Mouse (Mus musculus): Measurements from ENCODE around the gene Vps33b. TPM values are rescaled to one million over a fixed set of nuclear protein-coding genes. Genes with fewer than 3 reads are reported as not detected.

The Vps33b gene
- total and polyA plus RNA-seq, 3 experiments, result 23.4 to 24.9 TPM; not detected in 1

DNA sequence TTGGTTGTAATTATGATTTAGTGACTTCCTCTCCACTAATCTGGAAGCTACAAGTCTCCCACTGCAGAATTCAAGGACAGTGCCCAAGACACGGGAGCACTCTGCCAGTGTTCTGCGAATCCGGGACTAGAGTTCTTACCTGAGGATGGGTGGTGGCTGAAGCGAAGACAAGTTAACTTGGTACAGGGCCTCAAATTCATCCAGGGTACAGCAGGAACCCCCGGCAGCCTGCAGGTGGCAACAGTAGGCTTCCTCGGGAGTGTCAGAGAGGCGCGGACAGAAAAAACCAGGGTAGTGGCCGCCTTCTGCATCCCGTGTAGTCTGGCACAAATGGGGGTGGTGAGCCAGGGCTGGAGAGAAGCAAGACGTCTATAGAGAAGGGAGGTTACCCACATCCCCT is 71.3 kb downstream of the Vps33b start, which contains the start of gene Unc45a (continued):
- no peak for TF ChIP-seq USF2 (IDR thresholded peaks at IDR 0.05; ENCODE audit: borderline replicate concordance in 1 of 2, insufficient read depth in 1 of 2, low read depth in 1 of 2, low read length in 2 of 2)
- no peak for TF ChIP-seq TAL1 (IDR thresholded peaks at IDR 0.05; ENCODE audit: low read length)
- TF ChIP-seq RAD21 (IDR thresholded peaks at IDR 0.05; ENCODE audit: low read depth, low read length), result peak; percentile 65
- TF ChIP-seq CTCF (IDR thresholded peaks at IDR 0.05 in 2 of 3, conservative IDR thresholded peaks at IDR 0.05 in 1 of 3; ENCODE audit: control insufficient read depth in 1 of 3, insufficient read depth in 1 of 3, low read depth in 2 of 3, low read length in 3 of 3, poor library complexity in 1 of 3, severe bottlenecking in 1 of 3), result peak; percentile 50 to 84 (median 79)
- no peak for TF ChIP-seq JUND (IDR thresholded peaks at IDR 0.05; ENCODE audit: low read depth, low read length)
- no peak for TF ChIP-seq NELFE (IDR thresholded peaks at IDR 0.05; ENCODE audit: low read depth, low read length)

Other genes with a start within 250 kb of the Vps33b start
- gene Zfp710, start 244.8 kb upstream of the Vps33b start, total RNA-seq (2012; rRNA removed), result 11.8 and 14.8 TPM in 2 replicates
- gene Zfp710, start 244.8 kb upstream of the Vps33b start, polyA plus RNA-seq (2012; ENCODE audit: insufficient read depth in 1 of 2, insufficient read length in 2 of 2, low read depth in 1 of 2, low replicate concordance in 2 of 2, missing spikeins in 1 of 2), result 10 to 100 TPM in 1 of 2 experiments, not detected in 1; 19.1 TPM
- 121 and 141 TPM in 2 replicates for gene Idh2, start 154.3 kb upstream of the Vps33b start, total RNA-seq (2012; rRNA removed)
- gene Idh2, start 154.3 kb upstream of the Vps33b start, polyA plus RNA-seq (2012; ENCODE audit: insufficient read depth in 1 of 2, insufficient read length in 2 of 2, low read depth in 1 of 2, low replicate concordance in 2 of 2, missing spikeins in 1 of 2), result 100 to 1,000 TPM; 181 to 268 TPM
- gene Sema4b, start 82.8 kb upstream of the Vps33b start, total RNA-seq (2012; rRNA removed), result 8.4 and 10.9 TPM in 2 replicates
- gene Sema4b, start 82.8 kb upstream of the Vps33b start, polyA plus RNA-seq (2012; ENCODE audit: insufficient read depth in 1 of 2, insufficient read length in 2 of 2, low read depth in 1 of 2, low replicate concordance in 2 of 2, missing spikeins in 1 of 2), result 10 to 100 TPM in 1 of 2 experiments, not detected in 1; 17.3 TPM
- gene Cib1, start 36.8 kb upstream of the Vps33b start, total RNA-seq (2012; rRNA removed), result 69.3 and 84.5 TPM in 2 replicates
- gene Cib1, start 36.8 kb upstream of the Vps33b start, polyA plus RNA-seq (2012; ENCODE audit: insufficient read depth in 1 of 2, insufficient read length in 2 of 2, low read depth in 1 of 2, low replicate concordance in 2 of 2, missing spikeins in 1 of 2), result 100 to 1,000 TPM in 1 of 2 experiments, not detected in 1; 145 TPM
- gene Gdpgp1, start 36.8 kb upstream of the Vps33b start, total RNA-seq (2012; rRNA removed), result 3.4 and 4.0 TPM in 2 replicates
- gene Gdpgp1, start 36.8 kb upstream of the Vps33b start, polyA plus RNA-seq (2012; ENCODE audit: insufficient read depth in 1 of 2, insufficient read length in 2 of 2, low read depth in 1 of 2, low replicate concordance in 2 of 2, missing spikeins in 1 of 2), result 1 to 10 TPM in 1 of 2 experiments, not detected in 1; 4.6 TPM
- gene Ttll13, start 23.3 kb upstream of the Vps33b start, total RNA-seq (2012; rRNA removed), result 0.39 and 0.46 TPM in 2 replicates
- under 1 TPM in 1 of 2 experiments, not detected in 1; 0.40 TPM for gene Ttll13, start 23.3 kb upstream of the Vps33b start, polyA plus RNA-seq (2012; ENCODE audit: insufficient read depth in 1 of 2, insufficient read length in 2 of 2, low read depth in 1 of 2, low replicate concordance in 2 of 2, missing spikeins in 1 of 2)
- 42.8 and 48.0 TPM in 2 replicates for gene Ngrn, start 8.4 kb upstream of the Vps33b start, total RNA-seq (2012; rRNA removed)
- gene Ngrn, start 8.4 kb upstream of the Vps33b start, polyA plus RNA-seq (2012; ENCODE audit: insufficient read depth in 1 of 2, insufficient read length in 2 of 2, low read depth in 1 of 2, low replicate concordance in 2 of 2, missing spikeins in 1 of 2), result 10 to 100 TPM in 1 of 2 experiments, not detected in 1; 37.2 TPM
- gene Prc1, start 24.8 kb downstream of the Vps33b start, total RNA-seq (2012; rRNA removed), result 68.5 and 71.7 TPM in 2 replicates
- gene Prc1, start 24.8 kb downstream of the Vps33b start, polyA plus RNA-seq (2012; ENCODE audit: insufficient read depth in 1 of 2, insufficient read length in 2 of 2, low read depth in 1 of 2, low replicate concordance in 2 of 2, missing spikeins in 1 of 2), result 100 to 1,000 TPM in 1 of 2 experiments, 10 to 100 TPM in 1; 82.2 to 108 TPM
- 13.8 and 20.2 TPM in 2 replicates for gene Rccd1, start 54.8 kb downstream of the Vps33b start, total RNA-seq (2012; rRNA removed)
- 10 to 100 TPM in 1 of 2 experiments, not detected in 1; 16.8 TPM for gene Rccd1, start 54.8 kb downstream of the Vps33b start, polyA plus RNA-seq (2012; ENCODE audit: insufficient read depth in 1 of 2, insufficient read length in 2 of 2, low read depth in 1 of 2, low replicate concordance in 2 of 2, missing spikeins in 1 of 2)
- gene Unc45a, start 71.4 kb downstream of the Vps33b start, total RNA-seq (2012; rRNA removed), result 20.3 and 28.2 TPM in 2 replicates
- gene Unc45a, start 71.4 kb downstream of the Vps33b start, polyA plus RNA-seq (2012; ENCODE audit: insufficient read depth in 1 of 2, insufficient read length in 2 of 2, low read depth in 1 of 2, low replicate concordance in 2 of 2, missing spikeins in 1 of 2), result 10 to 100 TPM in 1 of 2 experiments, not detected in 1; 26.1 TPM
- 47.6 and 58.1 TPM in 2 replicates for gene Hddc3, start 73.5 kb downstream of the Vps33b start, total RNA-seq (2012; rRNA removed)
- gene Hddc3, start 73.5 kb downstream of the Vps33b start, polyA plus RNA-seq (2012; ENCODE audit: insufficient read depth in 1 of 2, insufficient read length in 2 of 2, low read depth in 1 of 2, low replicate concordance in 2 of 2, missing spikeins in 1 of 2), result 10 to 100 TPM in 1 of 2 experiments, not detected in 1; 47.1 TPM
- 17.4 and 19.2 TPM in 2 replicates for gene Man2a2, start 101.7 kb downstream of the Vps33b start, total RNA-seq (2012; rRNA removed)
- 10 to 100 TPM in 1 of 2 experiments, not detected in 1; 38.6 TPM for gene Man2a2, start 101.7 kb downstream of the Vps33b start, polyA plus RNA-seq (2012; ENCODE audit: insufficient read depth in 1 of 2, insufficient read length in 2 of 2, low read depth in 1 of 2, low replicate concordance in 2 of 2, missing spikeins in 1 of 2)
- gene Fes, start 118.3 kb downstream of the Vps33b start, total RNA-seq (2012; rRNA removed), result 1.3 and 2.7 TPM in 2 replicates
- gene Fes, start 118.3 kb downstream of the Vps33b start, polyA plus RNA-seq (2012; ENCODE audit: insufficient read depth in 1 of 2, insufficient read length in 2 of 2, low read depth in 1 of 2, low replicate concordance in 2 of 2, missing spikeins in 1 of 2), result 1 to 10 TPM in 1 of 2 experiments, not detected in 1; 6.6 TPM
- 11.6 and 13.7 TPM in 2 replicates for gene Furin, start 135.8 kb downstream of the Vps33b start, total RNA-seq (2012; rRNA removed)
- 10 to 100 TPM in 1 of 2 experiments, not detected in 1; 32.3 TPM for gene Furin, start 135.8 kb downstream of the Vps33b start, polyA plus RNA-seq (2012; ENCODE audit: insufficient read depth in 1 of 2, insufficient read length in 2 of 2, low read depth in 1 of 2, low replicate concordance in 2 of 2, missing spikeins in 1 of 2)